Mouse (Mus musculus) kidney, embryonic 14.5 days (tissue): Measurements from ENCODE around the gene Tulp2. TPM values are rescaled to one million over a fixed set of nuclear protein-coding genes. Genes with fewer than 3 reads are reported as not detected.
A peak's percentile ranks its signal among the peaks of the same experiment; 100 is the strongest.
"Not testable (repeated sequence)": the region's sequence is repeated elsewhere in the genome, so short reads cannot be mapped to it uniquely, and the experiment has no call there.

Experiments
- ATAC-seq: fragments of 200-750 bp; cut with Nextera tagmentation; 2 replicates; pipeline ENCODE4 v1.8.0; 2017; ENCODE audit warnings: moderate number of reproducible peaks, mild to moderate bottlenecking, moderate TSS enrichment, moderate library complexity; ENCODE audit not compliant: low FRiP score, low TSS enrichment
- H3K27ac ChIP-seq: fragments of 300-500 bp; sonication (generic); 2 replicates; pipeline ENCODE4 v1.5.1; 2014; ENCODE audit warnings: low read depth, mild to moderate bottlenecking, low read length, moderate library complexity, mixed read lengths
- H3K27me3 ChIP-seq: fragments of 300-500 bp; sonication (generic); 2 replicates; pipeline ENCODE4 v1.6.1; 2014; ENCODE audit warnings: mild to moderate bottlenecking, low read length; ENCODE audit not compliant: control insufficient read depth, insufficient read depth
- H3K36me3 ChIP-seq: fragments of 300-500 bp; sonication (generic); 2 replicates; pipeline ENCODE4 v1.6.1; 2014; ENCODE audit warnings: low read length, mixed read lengths; ENCODE audit not compliant: control insufficient read depth, insufficient read depth
- H3K4me1 ChIP-seq: fragments of 300-500 bp; sonication (generic); 2 replicates; pipeline ENCODE4 v1.6.1; 2014; ENCODE audit warnings: low read length, mixed read lengths; ENCODE audit not compliant: control insufficient read depth, insufficient read depth
- H3K4me2 ChIP-seq: fragments of 300-500 bp; sonication (generic); replicated peaks from 2 replicates; pipeline ENCODE4 v1.6.1; 2014; ENCODE audit warnings: low read depth, mild to moderate bottlenecking, low read length
- H3K4me3 ChIP-seq: fragments of 300-500 bp; sonication (generic); 2 replicates; pipeline ENCODE4 v1.5.1; 2014; ENCODE audit warnings: mild to moderate bottlenecking, low read length
- H3K9ac ChIP-seq: fragments of 300-500 bp; sonication (generic); 2 replicates; pipeline ENCODE4 v1.6.1; 2014; ENCODE audit warnings: low read depth, mild to moderate bottlenecking, low read length, moderate library complexity
- H3K9me3 ChIP-seq: fragments of 300-500 bp; sonication (generic); 2 replicates; pipeline ENCODE4 v1.6.1; 2016; ENCODE audit warnings: low read length; ENCODE audit not compliant: control insufficient read depth
- WGBS: fragments of 180-500 bp; shearing (Covaris S2); extraction: QIAGEN DNeasy Blood & Tissue Kit; methylation state at CpG from one replicate; pipeline ENCODE4 v1.1.7; 2014; 5-methylcytosine and 5-hydroxymethylcytosine counted together
- polyA plus RNA-seq: library from polyadenylated mRNA; unstranded; fragments of >200 nt; fragmentation: Nextera tagmentation; extraction: Ambion mirVana; gene quantifications from 2 replicates; pipeline ENCODE4 v1.2.1, GENCODE M21; 2014

Tulp2 gene
- polyA plus RNA-seq, 1 experiment from 2014 or later, result 0.64 TPM

DNA sequence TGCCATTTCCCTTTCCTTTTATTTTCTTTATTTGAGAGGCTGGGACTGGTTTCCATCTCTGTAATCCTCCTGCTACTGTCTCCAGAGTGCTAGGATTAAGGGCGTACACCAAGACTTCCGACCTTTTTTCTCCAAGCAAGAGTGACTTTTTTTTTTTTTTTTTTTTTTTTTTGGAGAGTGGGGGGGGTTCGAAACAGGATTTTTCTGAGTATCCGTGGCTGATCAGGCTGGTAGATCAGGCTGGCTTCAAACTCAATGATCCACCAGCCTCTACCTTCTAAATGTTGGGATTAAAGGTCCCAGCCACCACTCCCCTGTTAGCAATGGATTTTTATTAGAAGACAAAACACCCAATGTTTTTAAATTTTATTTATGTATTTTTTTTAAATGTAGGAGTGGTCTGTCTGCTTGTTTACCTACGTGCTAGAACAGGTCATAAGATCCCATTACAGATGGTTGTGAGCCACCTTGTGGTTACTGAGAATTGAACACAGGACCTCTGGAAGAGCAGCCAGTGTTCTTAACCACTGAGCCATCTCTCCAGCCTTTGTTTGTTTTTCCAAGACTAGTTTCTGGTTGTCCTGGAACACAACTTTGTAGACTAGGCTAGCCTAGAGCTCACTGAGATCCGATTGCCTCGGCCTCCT, 44.9 kb downstream of the Tulp2 start:
- no peak for ATAC-seq
- Histone ChIP-seq H3K36me3 (peaks cover 7% of the 10 kb centered on the region; the same call in 1 of the 2 replicates), H3K27ac (peak overlapping the region; percentile 89), H3K9me3 (no peaks in the 10 kb centered on the region), H3K4me3 (peak overlapping the region; percentile 87), H3K9ac (peak overlapping the region; percentile 93), H3K4me2 (peak overlapping the region; percentile 81), H3K4me1 (peaks cover 44% of the 10 kb centered on the region), H3K27me3 (no peaks in the 10 kb centered on the region)
- 22% methylated on average over 7 of the region's 7 CpGs for WGBS

DNA sequence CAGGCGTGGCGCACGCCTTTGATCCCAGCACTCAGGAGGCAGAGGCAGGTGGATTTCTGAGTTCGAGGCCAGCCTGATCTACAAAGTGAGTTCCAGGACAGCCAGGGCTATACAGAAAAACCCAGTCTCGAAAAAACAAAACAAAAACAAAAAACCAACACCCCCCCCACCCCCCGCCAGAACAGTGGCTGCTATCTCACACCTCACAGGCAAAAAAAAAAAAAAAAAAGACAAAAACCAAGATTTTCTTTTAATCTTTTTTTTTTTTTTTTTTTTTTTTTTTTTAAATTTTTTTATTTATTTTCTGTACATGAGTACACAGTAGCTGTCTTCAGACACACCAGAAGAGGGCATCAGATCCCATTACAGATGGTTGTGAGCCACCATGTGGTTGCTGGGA, 45.5 kb downstream of the Tulp2 start:
- not testable (repeated sequence) for H3K36me3 ChIP-seq, H3K9me3 ChIP-seq, H3K27me3 ChIP-seq, H3K9ac ChIP-seq, H3K4me2 ChIP-seq, ATAC-seq, H3K4me3 ChIP-seq
- H3K27ac ChIP-seq, result peak overlapping the region; percentile 89
- H3K4me1 ChIP-seq, result peaks cover 44% of the 10 kb centered on the region
- WGBS, result 85% methylated on average over 6 of the region's 6 CpGs

DNA sequence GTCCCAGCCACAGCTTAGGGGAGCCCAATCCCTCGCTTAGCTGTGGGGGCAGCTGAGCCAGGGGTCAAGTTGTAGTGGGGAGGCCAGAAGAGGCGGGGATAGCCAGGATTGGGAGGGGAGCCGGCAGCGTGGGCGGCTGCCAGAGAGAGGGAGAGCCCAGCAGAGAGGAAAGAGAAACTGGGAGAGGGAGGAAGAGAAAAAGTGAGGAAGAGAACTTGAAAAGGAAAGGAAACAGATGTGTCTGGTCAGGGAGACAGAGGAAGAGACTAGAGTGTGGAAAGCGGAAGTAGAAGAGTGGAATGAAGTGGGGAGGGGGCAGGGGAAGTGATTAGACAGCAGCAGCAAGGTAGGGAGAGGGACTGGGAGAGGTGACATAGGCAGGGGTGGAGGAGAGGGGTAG, 47.8 kb downstream of the Tulp2 start:
- no peaks in the 10 kb centered on the region for H3K27me3 ChIP-seq
- H3K4me2 ChIP-seq, result no peak overlapping the region; the same call in 1 of the 2 replicates
- 9% methylated on average over 6 of the region's 6 CpGs for WGBS
- H3K9ac ChIP-seq, result 0 out of 2 replicates have a peak overlapping the region, but pooled peaks have one; percentile 23
- ATAC-seq, result no peak
- peaks cover 32% of the 10 kb centered on the region for H3K4me1 ChIP-seq
- no peak overlapping the region for H3K4me3 ChIP-seq
- H3K9me3 ChIP-seq, result no peaks in the 10 kb centered on the region
- H3K36me3 ChIP-seq, result 0 out of 2 replicates have a peak, but pooled peaks cover 2% of the 10 kb centered on the region
- peak overlapping the region; percentile 34; the same call in 1 of the 2 replicates for H3K27ac ChIP-seq

DNA sequence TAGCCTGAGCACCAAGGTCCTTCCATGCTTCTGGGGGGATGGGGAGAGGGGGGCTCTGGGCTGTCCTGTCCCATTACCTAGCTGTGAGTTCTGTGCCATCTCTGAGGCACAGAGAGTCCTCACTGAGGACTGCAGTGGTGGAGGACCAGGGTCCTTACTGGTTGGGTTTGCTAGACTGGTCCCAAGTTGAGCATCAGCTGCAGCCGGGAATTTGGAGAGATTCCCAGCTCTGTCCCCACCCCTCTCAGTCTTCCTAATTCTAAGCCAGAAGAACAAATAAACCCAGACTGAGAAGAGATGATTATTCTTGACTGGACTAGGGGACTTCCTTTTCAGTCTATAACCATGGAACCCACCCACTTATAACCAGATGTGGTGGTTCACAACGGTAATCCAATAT, 49.0 kb downstream of the Tulp2 start:
- H3K9ac ChIP-seq, result no peak overlapping the region
- ATAC-seq, result no peak

DNA sequence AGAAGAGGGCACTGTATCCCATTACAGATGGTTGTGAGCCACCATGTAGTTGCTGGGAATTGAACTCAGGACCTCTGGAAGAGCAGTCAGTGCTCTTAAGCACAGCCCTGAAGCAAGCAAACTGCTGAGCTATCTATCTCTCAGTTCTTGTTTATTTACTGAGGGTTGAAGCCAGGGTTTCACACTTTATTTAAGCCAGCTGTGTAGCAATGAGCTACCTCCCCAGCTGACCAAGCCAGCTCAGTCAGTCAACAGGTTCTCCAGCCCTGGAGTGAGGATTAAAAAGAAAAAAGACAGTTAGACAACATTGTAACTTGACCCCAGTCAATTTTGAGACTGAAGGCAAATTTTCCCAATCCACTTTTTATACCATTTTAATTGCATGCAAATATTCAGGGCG, 54.0 kb downstream of the Tulp2 start:
- H3K9me3 ChIP-seq, result no peaks in the 10 kb centered on the region
- 78% methylated on average over 1 of the region's 1 CpGs for WGBS
- no peaks in the 10 kb centered on the region for H3K36me3 ChIP-seq
- H3K4me2 ChIP-seq, result no peak overlapping the region
- no peak overlapping the region for H3K27ac ChIP-seq
- H3K9ac ChIP-seq, result no peak overlapping the region
- peaks cover 10% of the 10 kb centered on the region for H3K4me1 ChIP-seq
- H3K27me3 ChIP-seq, result no peaks in the 10 kb centered on the region
- no peak for ATAC-seq
- no peak overlapping the region for H3K4me3 ChIP-seq

More for the DNA sequence above, 49.0 kb downstream of the Tulp2 start:
- Histone ChIP-seq H3K36me3 (no peaks in the 10 kb centered on the region), H3K4me1 (peaks cover 23% of the 10 kb centered on the region), H3K4me2 (peak overlapping the region; percentile 22), H3K9me3 (no peaks in the 10 kb centered on the region), H3K27ac (0 out of 2 replicates have a peak overlapping the region, but pooled peaks have one; percentile 6), H3K4me3 (no peak overlapping the region), H3K27me3 (no peaks in the 10 kb centered on the region)
- 59% methylated on average over 2 of the region's 2 CpGs for WGBS

DNA sequence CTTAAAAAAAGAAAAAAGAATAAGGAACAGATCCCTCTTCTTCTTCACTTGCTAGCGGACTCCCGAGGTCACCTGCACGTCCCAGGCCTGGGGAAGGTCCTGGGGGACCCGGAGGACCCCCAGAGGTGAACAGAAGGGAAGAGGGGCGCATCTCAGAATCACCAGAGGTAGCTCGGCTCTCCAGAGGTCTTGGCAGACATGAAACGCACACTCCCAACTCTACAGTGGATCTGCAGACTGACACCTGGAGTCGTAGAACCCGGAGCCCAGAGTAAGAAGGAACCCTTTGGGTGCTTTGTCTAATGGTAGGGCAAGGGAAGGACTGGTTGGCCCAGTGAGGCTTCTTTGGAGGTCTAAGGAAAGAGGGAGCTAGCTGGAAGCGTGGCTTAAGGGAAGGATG, 55.9 kb downstream of the Tulp2 start:
- H3K27ac ChIP-seq, result no peak overlapping the region
- H3K4me1 ChIP-seq, result peaks cover 5% of the 10 kb centered on the region; the same call in 1 of the 2 replicates
- 89% methylated on average over 10 of the region's 10 CpGs for WGBS
- H3K9ac ChIP-seq, result peak overlapping the region; percentile 40; the same call in 1 of the 2 replicates
- no peaks in the 10 kb centered on the region for H3K36me3 ChIP-seq
- H3K27me3 ChIP-seq, result no peaks in the 10 kb centered on the region
- peak overlapping the region; percentile 44 for H3K4me3 ChIP-seq
- no peaks in the 10 kb centered on the region for H3K9me3 ChIP-seq
- no peak for ATAC-seq
- peak overlapping the region; percentile 49 for H3K4me2 ChIP-seq

DNA sequence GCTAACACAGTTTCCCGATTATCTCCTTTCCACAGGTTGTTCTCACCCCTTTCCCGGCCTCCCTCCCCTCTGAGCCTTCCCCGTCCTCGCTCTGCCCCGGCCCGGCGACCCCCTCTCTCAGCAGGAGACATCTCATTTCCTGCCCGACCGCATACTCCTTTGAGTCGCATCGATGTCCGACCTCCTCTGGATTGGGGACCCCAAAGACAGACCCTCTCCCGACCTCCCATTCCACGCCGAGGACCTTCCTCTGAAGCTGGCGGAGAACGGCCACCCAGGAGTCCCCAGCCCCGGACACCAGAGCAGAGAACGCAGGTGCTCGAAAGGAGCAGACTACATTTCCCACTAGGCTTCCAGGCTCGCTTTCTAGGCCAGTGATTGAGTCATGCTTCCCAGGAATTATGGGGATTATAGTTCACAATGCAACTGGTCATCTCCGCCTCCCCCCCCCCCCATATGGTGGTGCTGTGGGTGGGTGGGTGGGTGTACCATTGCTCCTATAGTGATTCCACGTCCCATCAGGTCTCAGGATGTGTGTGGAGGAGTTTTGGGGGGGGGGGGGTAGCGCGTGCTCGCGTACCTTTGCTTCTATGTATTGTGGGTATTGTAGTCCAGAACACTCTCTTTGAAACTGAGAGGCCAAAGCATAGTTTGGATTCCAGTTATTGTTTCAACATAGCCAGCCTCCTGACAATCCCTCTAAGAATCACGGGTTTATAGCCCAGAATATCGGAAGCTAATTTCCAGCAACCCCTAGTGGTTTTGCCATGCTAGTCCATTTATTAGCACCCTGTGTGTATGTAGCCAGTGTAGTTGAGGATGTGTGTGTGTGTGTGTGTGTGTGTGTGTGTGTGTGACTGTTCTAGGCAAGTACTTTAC, 56.7 kb downstream of the Tulp2 start:
- H3K36me3 ChIP-seq, result no peaks in the 10 kb centered on the region
- H3K27ac ChIP-seq, result no peak overlapping the region
- peak overlapping the region; percentile 44 for H3K4me3 ChIP-seq
- 3% methylated on average over 29 of the region's 29 CpGs for WGBS
- H3K9me3 ChIP-seq, result no peaks in the 10 kb centered on the region
- H3K9ac ChIP-seq, result peak overlapping the region; percentile 40
- no peaks in the 10 kb centered on the region for H3K27me3 ChIP-seq
- peaks cover 5% of the 10 kb centered on the region; the same call in 1 of the 2 replicates for H3K4me1 ChIP-seq
- peak overlapping the region; percentile 49 for H3K4me2 ChIP-seq
- peak; percentile 67 for ATAC-seq

DNA sequence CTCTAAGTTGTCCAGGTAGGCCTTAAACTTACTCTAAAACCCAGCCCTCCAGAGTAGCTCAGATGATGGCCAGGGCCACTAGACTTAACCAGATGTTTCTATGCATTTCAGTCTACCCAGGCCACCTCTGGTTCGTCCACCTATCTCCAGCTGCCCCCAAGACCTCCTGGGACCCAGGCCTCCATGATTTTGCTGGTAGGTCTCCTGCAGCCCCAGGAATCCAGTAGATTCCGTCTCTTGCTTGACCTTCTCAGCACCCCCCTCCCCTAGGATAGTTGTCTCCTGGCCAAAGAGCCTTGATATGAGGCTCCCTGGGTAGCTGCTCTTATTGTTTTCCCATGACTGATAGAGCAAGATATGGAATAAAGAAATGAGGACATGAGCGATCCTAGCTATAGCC, 57.4 kb downstream of the Tulp2 start:
- Histone ChIP-seq H3K36me3 (no peaks in the 10 kb centered on the region), H3K4me2 (no peak overlapping the region), H3K4me3 (no peak overlapping the region), H3K9me3 (no peaks in the 10 kb centered on the region), H3K9ac (no peak overlapping the region), H3K4me1 (peaks cover 5% of the 10 kb centered on the region; the same call in 1 of the 2 replicates), H3K27me3 (no peaks in the 10 kb centered on the region), H3K27ac (no peak overlapping the region)
- WGBS, result 75% methylated on average over 3 of the region's 3 CpGs
- peak; percentile 2; the same call in 1 of the 2 replicates for ATAC-seq

DNA sequence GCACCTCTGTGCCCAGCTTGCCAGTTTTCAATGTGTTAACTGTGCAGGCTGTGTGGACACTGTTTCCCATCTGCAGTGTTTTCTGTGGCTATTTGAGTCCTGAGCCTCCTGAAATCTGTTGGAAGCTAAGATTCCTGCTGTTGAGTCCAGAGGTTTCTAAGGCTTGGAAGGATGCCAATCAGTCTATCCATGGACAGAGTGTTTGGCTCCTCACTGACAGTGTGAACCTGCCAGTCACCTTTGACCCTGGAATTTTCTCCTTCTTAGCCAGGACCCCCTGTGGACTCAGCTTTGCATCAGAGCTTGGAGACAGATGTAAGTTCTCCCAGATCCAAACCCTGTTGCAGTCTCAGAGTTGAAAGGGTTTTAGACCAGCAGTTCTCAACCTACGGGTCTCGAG, 58.5 kb downstream of the Tulp2 start:
- H3K4me1 ChIP-seq, result peaks cover 5% of the 10 kb centered on the region; the same call in 1 of the 2 replicates
- WGBS, result 35% methylated on average over 2 of the region's 2 CpGs
- no peak overlapping the region for H3K9ac ChIP-seq
- H3K27me3 ChIP-seq, result no peaks in the 10 kb centered on the region
- no peaks in the 10 kb centered on the region for H3K36me3 ChIP-seq
- H3K4me3 ChIP-seq, result no peak overlapping the region
- H3K4me2 ChIP-seq, result no peak overlapping the region
- H3K27ac ChIP-seq, result no peak overlapping the region
- peaks cover 4% of the 10 kb centered on the region; the same call in 1 of the 2 replicates for H3K9me3 ChIP-seq
- no peak for ATAC-seq
